Mouse (Mus musculus) ES-Bruce4 (cell line): Measurements from ENCODE around the gene Ndufs4.

Source experiments
- CTCF ChIP-seq: IDR thresholded peaks from one replicate; pipeline ENCODE4 v1.8.1; 2011; ENCODE audit warnings: low read depth, low read length
- POLR2A ChIP-seq: IDR thresholded peaks from one replicate; pipeline ENCODE4 v1.8.1; 2011; ENCODE audit warnings: low read length; ENCODE audit not compliant: insufficient read depth

DNA sequence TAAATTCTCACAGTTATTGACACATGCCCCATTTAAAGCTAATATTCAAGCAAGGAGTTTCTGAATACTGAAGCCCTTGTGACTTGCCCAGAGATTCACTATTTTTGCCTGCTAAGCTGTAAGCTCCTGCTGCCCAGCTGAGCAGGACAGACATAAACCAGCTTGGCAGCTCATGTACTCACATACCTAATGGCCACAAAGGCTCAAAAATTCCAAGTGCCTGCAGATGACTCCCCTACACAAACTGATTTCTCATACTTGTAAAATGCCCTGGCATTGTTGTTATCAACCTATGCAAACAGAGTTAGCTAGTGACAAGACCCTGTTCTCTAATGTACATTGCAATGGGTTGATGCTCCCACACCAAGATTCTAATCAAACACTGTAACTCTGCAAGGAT is 68.9 kb downstream of the Ndufs4 start:
- no peak for TF ChIP-seq CTCF
- TF ChIP-seq POLR2A: no peak
